Mouse (Mus musculus) spleen, adult 18-20 months (tissue): Measurements from ENCODE around the gene Asz1.

Experiments used
- DNase-seq, 2 experiments: peaks; one replicate each; pipeline ENCODE4 v3.0.0; 2022; ENCODE audit warnings: mixed read lengths in 2 of 2

The Asz1 gene

DNA sequence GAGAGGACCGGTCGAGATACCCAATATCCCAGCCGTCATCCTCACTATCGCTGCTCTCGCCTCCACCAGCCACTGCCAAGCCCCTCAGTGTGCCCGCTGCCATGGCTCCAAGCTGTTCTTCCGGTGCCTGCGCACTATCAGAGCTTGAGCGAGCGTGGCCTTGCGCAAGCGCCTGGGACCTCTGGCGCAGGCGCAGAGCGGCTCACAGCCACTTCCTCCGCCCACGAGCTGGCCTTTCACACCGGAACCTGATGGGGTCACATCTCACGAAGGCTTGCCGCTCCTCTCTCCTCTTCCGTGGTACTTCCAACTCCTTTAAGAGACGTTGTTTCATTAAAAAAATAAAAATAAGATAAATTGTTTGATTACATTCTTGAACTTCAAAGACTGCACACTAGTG, at the start of gene Asz1:
Gene Asz1, minus strand, starts transcription at position 128 of the 400 bp plus-strand sequence.
- DNase-seq: peak in 1 of 2 experiments; percentile 4

DNA sequence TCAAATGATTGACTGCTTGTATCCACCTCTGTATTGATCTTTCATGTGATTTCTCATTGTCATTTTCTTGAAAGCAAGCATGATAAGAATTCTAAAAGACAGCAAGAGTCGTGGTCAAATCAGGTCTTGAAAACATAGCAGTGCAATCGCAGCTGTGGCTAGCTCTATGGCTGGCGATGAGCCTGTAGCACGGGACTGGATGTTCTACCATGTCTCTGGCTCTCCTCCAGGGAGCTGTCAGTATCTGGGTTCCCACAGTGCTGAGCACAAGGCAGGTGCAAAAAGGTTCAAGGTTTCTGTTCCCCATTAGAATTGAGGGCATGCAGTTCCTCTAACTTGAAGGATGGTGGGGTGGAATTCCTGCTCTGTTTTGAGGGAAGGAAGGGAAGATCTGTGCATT, 44.2 kb upstream of the Asz1 start:
- no peak for DNase-seq

DNA sequence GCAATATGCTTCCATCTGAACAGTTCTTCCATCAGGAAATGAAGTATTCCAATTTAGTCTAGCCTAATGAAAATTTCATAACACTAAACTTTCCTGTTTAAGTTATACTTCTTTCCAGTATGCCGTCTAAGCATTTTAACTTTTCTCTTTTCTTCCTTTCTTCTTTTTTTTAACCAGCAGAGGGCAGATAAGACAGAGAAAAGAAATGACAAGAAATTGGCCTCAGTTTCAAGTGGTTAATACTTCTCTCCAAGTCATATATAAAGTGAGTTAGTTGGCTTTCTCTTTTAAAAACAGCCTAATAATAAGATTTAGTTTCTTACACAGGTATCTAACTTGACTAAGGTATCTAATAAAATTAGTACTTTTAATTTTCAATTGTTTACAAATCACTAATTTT, 26.4 kb upstream of the Asz1 start:
- no peak for DNase-seq

GRCm38 (mm10) chr6:18128059-18128458, 19.2 kb upstream of the Asz1 start:
- no peak for DNase-seq

GRCm38 (mm10) chr6:18127206-18127983, 18.5 kb upstream of the Asz1 start:
- DNase-seq: no peak

GRCm38 (mm10) chr6:18096861-18097260, 12.0 kb downstream of the Asz1 start:
- no peak for DNase-seq

- no peak for DNase-seq
Observed at GRCm38 (mm10) chr6:18089098-18089497, 19.8 kb downstream of the Asz1 start.

DNA sequence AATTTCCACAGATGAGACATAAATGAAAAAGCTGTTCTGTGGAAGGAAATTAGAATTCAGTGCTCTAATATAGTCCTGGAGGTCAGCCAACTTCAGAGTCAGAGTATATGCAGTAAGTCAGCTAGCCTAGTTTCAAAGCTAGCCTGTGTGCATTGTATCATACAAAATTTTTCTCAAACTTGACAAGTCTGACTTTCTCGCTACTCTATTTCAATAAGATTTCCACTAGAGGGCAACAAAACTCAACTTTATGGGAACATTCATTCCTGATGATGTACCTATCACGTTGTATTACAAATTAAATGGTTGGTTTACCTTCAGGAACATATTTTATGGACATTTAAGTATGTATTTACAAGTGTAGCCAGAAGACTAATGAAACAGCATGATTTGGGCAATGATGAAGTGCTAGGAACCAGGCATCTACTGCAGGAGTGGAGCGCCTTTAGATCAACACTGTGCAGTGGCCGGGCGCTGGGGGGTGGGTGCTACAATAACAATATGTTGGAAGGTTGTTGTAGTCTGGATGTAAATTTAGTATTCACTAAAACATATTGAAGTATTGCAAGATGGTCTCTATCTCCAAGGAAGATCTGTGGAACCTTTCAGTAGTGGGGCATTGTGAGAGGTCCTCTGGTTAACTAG, 21.6 kb downstream of the Asz1 start:
- DNase-seq: no peak

GRCm38 (mm10) chr6:18078615-18079014, 30.2 kb downstream of the Asz1 start:
- no peak for DNase-seq

DNA sequence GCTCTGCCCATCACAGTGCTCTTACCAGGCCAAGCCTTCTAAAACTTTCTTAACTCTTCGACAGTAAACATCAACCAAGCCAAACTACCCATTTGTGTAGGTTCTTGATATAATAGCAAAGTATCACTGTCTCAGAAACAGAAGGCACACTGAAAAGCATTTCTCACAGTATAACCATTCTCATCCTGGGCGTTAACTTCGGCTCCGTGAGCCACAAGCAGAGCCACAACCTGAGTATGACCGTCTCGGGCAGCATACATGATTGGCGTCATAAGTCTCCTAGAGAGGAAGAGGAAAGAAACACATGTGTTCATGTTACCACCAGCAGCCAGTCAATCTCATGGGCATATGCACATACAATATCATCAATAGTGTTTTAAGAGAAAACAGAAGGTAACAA, 31.9 kb downstream of the Asz1 start:
- DNase-seq: no peak

GRCm38 (mm10) chr6:18076577-18076976, 32.3 kb downstream of the Asz1 start:
- no peak for DNase-seq

GRCm38 (mm10) chr6:18057899-18058298, 51.0 kb downstream of the Asz1 start:
- no peak for DNase-seq

GRCm38 (mm10) chr6:18051702-18052101, 57.2 kb downstream of the Asz1 start:
- no peak for DNase-seq

DNA sequence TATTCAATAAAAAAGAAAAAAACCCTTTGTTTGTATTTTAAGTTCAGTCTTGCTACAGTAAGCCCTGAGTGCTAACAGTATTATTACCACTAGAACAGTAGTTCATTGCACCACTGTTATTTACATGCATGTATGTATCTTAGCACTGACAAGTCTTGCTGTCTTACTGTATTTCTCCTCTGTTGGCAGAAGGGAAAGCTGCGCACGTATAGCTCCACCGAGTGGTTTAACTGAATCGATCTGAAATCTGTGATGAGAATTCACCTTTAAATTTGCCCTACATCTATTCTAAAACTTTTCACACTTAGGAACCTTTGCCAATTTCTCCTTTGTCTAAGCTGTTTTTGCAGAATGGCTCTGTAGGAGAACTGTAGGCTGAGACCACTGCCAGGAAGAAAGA, 64.6 kb downstream of the Asz1 start:
- no peak for DNase-seq

DNA sequence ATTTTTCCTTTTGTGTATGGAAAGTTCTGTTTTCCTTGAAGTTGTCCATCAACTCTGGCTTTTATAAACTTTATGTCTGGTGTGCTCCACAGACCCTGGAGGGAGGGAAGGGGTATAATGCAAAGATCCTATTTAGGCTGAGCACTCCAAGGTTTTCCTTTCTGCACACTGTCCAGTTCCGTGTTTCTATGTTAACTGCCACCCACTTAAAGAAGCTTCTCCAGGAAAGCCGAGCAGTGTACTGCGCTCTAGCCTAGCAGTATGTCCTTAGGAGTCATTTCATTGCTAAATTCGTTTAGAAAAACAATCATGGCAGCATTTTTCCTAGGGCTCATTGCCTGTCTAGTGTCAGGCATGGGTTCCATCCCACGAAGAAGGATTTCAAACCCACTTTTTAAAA, 65.7 kb downstream of the Asz1 start:
- DNase-seq: no peak

- no peak for DNase-seq
Observed at GRCm38 (mm10) chr6:18032271-18032670, 76.6 kb downstream of the Asz1 start.

DNA sequence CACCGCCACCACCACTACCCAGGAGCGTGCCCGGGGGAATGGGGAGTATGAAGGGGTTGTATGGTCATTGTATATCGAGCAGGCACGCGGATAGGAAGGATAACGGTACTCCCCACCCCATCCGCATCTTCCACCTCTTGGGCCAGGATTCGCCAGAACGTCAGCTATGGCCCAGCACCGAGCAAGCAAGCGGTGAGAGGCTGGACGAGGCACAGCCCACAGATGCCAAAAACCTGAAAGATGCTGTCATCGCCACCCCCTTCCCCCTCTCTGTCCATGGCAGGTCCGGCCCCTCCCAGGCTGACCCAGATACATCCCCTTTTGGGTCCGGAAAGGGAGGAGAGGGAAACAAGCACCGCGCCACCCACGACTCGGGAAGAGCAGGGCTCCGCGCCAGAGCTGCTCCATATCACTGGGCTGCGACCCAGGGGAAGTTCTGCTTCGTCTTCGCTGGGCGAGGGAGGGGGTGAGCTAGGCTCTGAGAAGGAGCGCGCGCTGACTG, 77.3 kb downstream of the Asz1 start:
- DNase-seq: peak in 1 of 2 experiments; percentile 13

GRCm38 (mm10) chr6:18030868-18031508, 77.9 kb downstream of the Asz1 start:
- no peak for DNase-seq

GRCm38 (mm10) chr6:18029746-18030656, 78.9 kb downstream of the Asz1 start, which contains the start of gene Wnt2:
TSS of gene Wnt2 (minus strand) at chr6:18030585.
- DNase-seq: no peak

- no peak for DNase-seq
Observed at GRCm38 (mm10) chr6:18024133-18024794, 84.6 kb downstream of the Asz1 start.

DNA sequence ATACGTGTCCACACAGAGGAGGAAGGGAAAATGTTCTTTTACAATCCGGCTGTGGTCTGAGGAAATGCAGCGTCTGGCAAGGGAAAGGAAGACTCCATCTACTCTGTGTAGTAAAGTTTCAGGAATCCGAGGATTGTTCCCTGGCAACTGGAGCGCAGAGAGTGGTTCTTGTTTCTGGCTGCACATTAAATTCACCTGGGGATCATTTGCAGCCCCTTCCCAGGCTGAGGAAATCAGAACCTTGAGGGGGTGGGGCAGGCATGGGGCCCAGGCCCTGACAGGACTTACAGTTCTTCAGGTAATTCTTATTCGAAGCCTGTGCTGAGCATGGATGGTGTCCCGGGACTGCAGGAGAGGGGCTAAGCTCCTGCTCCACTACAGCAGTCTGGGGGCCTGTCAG, 95.5 kb downstream of the Asz1 start:
- no peak for DNase-seq

- DNase-seq: no peak
Observed at GRCm38 (mm10) chr6:18007356-18007755, 101.5 kb downstream of the Asz1 start.
